Mouse (Mus musculus) testis, adult 10 weeks (tissue): ENCODE data around the gene Prickle4. TPM values are rescaled to one million over a fixed set of nuclear protein-coding genes. Genes with fewer than 3 reads are reported as not detected.

Experiments used
- polyA plus RNA-seq: library from polyadenylated mRNA; stranded (reverse); fragments of 350-450 nt; fragmentation: Illumina TruSeq; extraction: RNeasy Lipid Tissue Mini Kit (QIAGEN cat#74804); gene quantifications from one replicate; pipeline ENCODE4 v1.2.3, GENCODE M21; 2014; ENCODE audit warnings: low read depth, low replicate concordance

The Prickle4 gene
- polyA plus RNA-seq = not detected

GRCm38 (mm10) chr17:47694503-47695336, at the start of gene Prickle4:
TSS of gene Prickle4 (minus strand) at chr17:47694736.

GRCm38 (mm10) chr17:47736856-47737255, 42.3 kb upstream of the Prickle4 start, which contains the start of gene Tfeb:
TSS of gene Tfeb (plus strand) at chr17:47737030.

GRCm38 (mm10) chr17:47726566-47726965, 32.0 kb upstream of the Prickle4 start, which contains the start of gene Pgc:
TSS of gene Pgc (plus strand) at chr17:47726842.

GRCm38 (mm10) chr17:47694442-47694502, 264 bp downstream of the Prickle4 start, which contains the start of gene Gm21981:
TSS of gene Gm21981 (minus strand) at chr17:47694455.

GRCm38 (mm10) chr17:47688608-47689575, 5.6 kb downstream of the Prickle4 start, which contains the start of gene Frs3:
TSS of gene Frs3 (plus strand) at chr17:47689030.

GRCm38 (mm10) chr17:47688344-47688607, 6.3 kb downstream of the Prickle4 start, which contains the start of gene Tomm6:
TSS of gene Tomm6 (minus strand) at chr17:47688386.

Other genes with a start within 250 kb of the Prickle4 start
- 5.5 TPM for gene Taf8, start 192.4 kb downstream of the Prickle4 start, polyA plus RNA-seq
- 7.7 TPM for gene Ccnd3, start 189.7 kb downstream of the Prickle4 start, polyA plus RNA-seq
- 3.9 TPM for gene Bysl, start 83.2 kb downstream of the Prickle4 start, polyA plus RNA-seq
- gene Med20, start 83.2 kb downstream of the Prickle4 start, polyA plus RNA-seq = 9.1 TPM
- 2.7 TPM for gene Gm20517, start 83.1 kb downstream of the Prickle4 start, polyA plus RNA-seq
- gene Usp49, start 64.0 kb downstream of the Prickle4 start, polyA plus RNA-seq = 26.1 TPM
- 18.7 TPM for gene Tomm6, start 6.3 kb downstream of the Prickle4 start, polyA plus RNA-seq
- gene Frs3, start 5.7 kb downstream of the Prickle4 start, polyA plus RNA-seq = 2.0 TPM
- gene Gm21981, start 281 bp downstream of the Prickle4 start, polyA plus RNA-seq = not detected
- not detected for gene Pgc, start 32.1 kb upstream of the Prickle4 start, polyA plus RNA-seq
- gene Tfeb, start 42.3 kb upstream of the Prickle4 start, polyA plus RNA-seq = not detected
- gene Mdfi, start 140.0 kb upstream of the Prickle4 start, polyA plus RNA-seq = not detected
- 0.04 TPM for gene Foxp4, start 229.9 kb upstream of the Prickle4 start, polyA plus RNA-seq